8 mouse cellular contexts compared by ENCODE assay signal in genomic region chr12:3235646-3236161, GRCm38 (mm10).
DNase-seq lines count a peak whose midpoint lies in the region; ATAC-seq and TF ChIP-seq lines count a peak whose summit lies in the region.

No protein-coding gene starts in this region.

- peak overlapping the region; percentile 58 for H3K4me2 ChIP-seq in forebrain, embryonic 14.5 days (ENCODE audit: low read length)

- peaks cover 9% of the 10 kb centered on the region for H3K36me3 ChIP-seq in ES-Bruce4 (ENCODE audit: control insufficient read depth, insufficient read depth, low read length, poor library complexity, severe bottlenecking)
- peaks cover 27% of the 10 kb centered on the region for H3K36me3 ChIP-seq in forebrain, embryonic 14.5 days (ENCODE audit: control insufficient read depth, insufficient read depth, low read length)
- peaks cover 10% of the 10 kb centered on the region for H3K36me3 ChIP-seq in thymus, adult 2 months (ENCODE audit: control insufficient read depth, insufficient read depth, low read length)

- no peak for TF ChIP-seq POLR2A in ES-Bruce4 (IDR thresholded peaks at IDR 0.05; ENCODE audit: insufficient read depth, low read length)
- TF ChIP-seq POLR2A in olfactory bulb, adult 2 months (IDR thresholded peaks at IDR 0.05; ENCODE audit: insufficient read depth, low read depth, low read length): peak; percentile 63
- peak; percentile 5; the same call in 1 of the 2 replicates for TF ChIP-seq POLR2A in thymus, adult 2 months (IDR thresholded peaks at IDR 0.05; ENCODE audit: control insufficient read depth, extremely low read depth, insufficient read depth, low read length, poor library complexity)

- intact Hi-C loops in heart, postnatal 14 days (cut with DNase I): loop anchor here (2.0 to 5.0 kb wide), 2 partner anchors 73 to 122 kb away; partner anchors contain the start of gene Rab10

- 11% methylated on average over 39 of the region's 39 CpGs for WGBS in forebrain, embryonic 14.5 days
- WGBS in olfactory bulb, adult 2 months: 25% methylated on average over 39 of the region's 39 CpGs
- WGBS in thymus, adult 2 months: 42% methylated on average over 39 of the region's 39 CpGs

- ATAC-seq in forebrain, embryonic 14.5 days: peak; percentile 81

- peak overlapping the region; percentile 53 for H3K9ac ChIP-seq in ES-Bruce4 (ENCODE audit: low read depth, poor library complexity, severe bottlenecking)
- peak overlapping the region; percentile 57 for H3K9ac ChIP-seq in forebrain, embryonic 14.5 days (ENCODE audit: low read length)

- 0 out of 2 replicates have a peak overlapping the region, but pooled peaks have one; percentile 2 for H3K27ac ChIP-seq in ES-Bruce4 (ENCODE audit: insufficient read depth, low read length)
- peak overlapping the region; percentile 77 for H3K27ac ChIP-seq in forebrain, embryonic 14.5 days (ENCODE audit: low read depth, low read length)
- H3K27ac ChIP-seq in olfactory bulb, adult 2 months (ENCODE audit: insufficient read depth, low read depth, low read length): peak overlapping the region; percentile 86
- peak overlapping the region; percentile 35; the same call in 1 of the 2 replicates for H3K27ac ChIP-seq in thymus, adult 2 months (ENCODE audit: control insufficient read depth, insufficient read depth, low read length)

- H3K4me1 ChIP-seq in ES-Bruce4 (ENCODE audit: control insufficient read depth, insufficient read depth, low read length): no peaks in the 10 kb centered on the region
- H3K4me1 ChIP-seq in forebrain, embryonic 14.5 days (ENCODE audit: control insufficient read depth, insufficient read depth, low read length): no peaks in the 10 kb centered on the region
- H3K4me1 ChIP-seq in olfactory bulb, adult 2 months (ENCODE audit: control insufficient read depth, insufficient read depth, low read length): peaks cover 15% of the 10 kb centered on the region; the same call in 1 of the 2 replicates
- peaks cover 3% of the 10 kb centered on the region; the same call in 1 of the 2 replicates for H3K4me1 ChIP-seq in thymus, adult 2 months (replicated peaks; ENCODE audit: control insufficient read depth, insufficient read depth, low read length)

- H3K4me3 ChIP-seq in ES-Bruce4 (ENCODE audit: low read depth, low read length): peak overlapping the region; percentile 80
- H3K4me3 ChIP-seq in forebrain, embryonic 14.5 days (ENCODE audit: low read depth, low read length): peak overlapping the region; percentile 52
- peak overlapping the region; percentile 69 for H3K4me3 ChIP-seq in olfactory bulb, adult 2 months (ENCODE audit: insufficient read depth, low read depth, low read length)
- peak overlapping the region; percentile 58 for H3K4me3 ChIP-seq in thymus, adult 2 months (ENCODE audit: control insufficient read depth, insufficient read depth, low read length)

- TF ChIP-seq EP300 in ES-Bruce4 (IDR thresholded peaks at IDR 0.05; ENCODE audit: insufficient read depth, low read depth, low read length): peak; percentile 72; the same call in 1 of the 2 replicates

- peak; percentile 82 for TF ChIP-seq CTCF in ES-Bruce4 (IDR thresholded peaks at IDR 0.05; ENCODE audit: low read depth, low read length)
- peak; percentile 99 for TF ChIP-seq CTCF in olfactory bulb, adult 2 months (IDR thresholded peaks at IDR 0.05; ENCODE audit: insufficient read depth, low read depth, low read length)
- peak; percentile 89 for TF ChIP-seq CTCF in thymus, adult 2 months (IDR thresholded peaks at IDR 0.05; ENCODE audit: borderline replicate concordance, control insufficient read depth, extremely low read depth, insufficient read depth, low read length, poor library complexity)

- peak; percentile 80 for DNase-seq in c-Kit-positive CD71-positive TER-119-negative erythroid progenitor cells, embryonic 14.5 days (ENCODE audit: low read depth)
- peak; percentile 93 for DNase-seq in forebrain, embryonic 14.5 days (ENCODE audit: low spot score)
- DNase-seq in heart, postnatal 14 days: peak; percentile 94 to 97
- DNase-seq in layer of hippocampus, adult 11-12 months (ENCODE audit: low spot score): peak; percentile 95
- peak; percentile 92 to 93 for DNase-seq in lung, adult 18-20 months
- DNase-seq in thymus, adult 2 months: peak; percentile 93

- H3K9me3 ChIP-seq in ES-Bruce4 (replicated peaks; ENCODE audit: control insufficient read depth, insufficient read depth, low read length, poor library complexity, severe bottlenecking): peaks cover 10% of the 10 kb centered on the region; the same call in 1 of the 2 replicates
- no peaks in the 10 kb centered on the region for H3K9me3 ChIP-seq in forebrain, embryonic 14.5 days (replicated peaks; ENCODE audit: control insufficient read depth, low read length)

- no peaks in the 10 kb centered on the region for H3K27me3 ChIP-seq in ES-Bruce4 (ENCODE audit: control insufficient read depth, insufficient read depth, low read length, poor library complexity, severe bottlenecking)
- no peaks in the 10 kb centered on the region for H3K27me3 ChIP-seq in forebrain, embryonic 14.5 days (replicated peaks; ENCODE audit: control insufficient read depth, insufficient read depth, low read length)
- H3K27me3 ChIP-seq in thymus, adult 2 months (ENCODE audit: control insufficient read depth, insufficient read depth, low read length): no peaks in the 10 kb centered on the region

Comparison
In these comparisons a context has a peak if more than half of its experiments do, and no peak if none do; other contexts are left out.
1. Peak in every context shown above with its lines: DNase-seq, ATAC-seq, H3K4me3 ChIP-seq and H3K27ac ChIP-seq.
2. H3K27ac ChIP-seq: peak in every context shown above with its lines; median percentile 86 in olfactory bulb, adult 2 months; 77 in forebrain, embryonic 14.5 days; 35 in thymus, adult 2 months; 2 in ES-Bruce4.